Mouse (Mus musculus) hindbrain, embryonic 12.5 days (tissue): ENCODE results near the gene Wdr31. TPM values are rescaled to one million over a fixed set of nuclear protein-coding genes. Genes with fewer than 3 reads are reported as not detected.
A peak's percentile ranks its signal among the peaks of the same experiment; 100 is the strongest.

ENCODE experiments used
- ATAC-seq: fragments of 200-750 bp; cut with Nextera tagmentation; 2 replicates; pipeline ENCODE4 v1.8.0; 2017; ENCODE audit warnings: moderate TSS enrichment; ENCODE audit not compliant: low FRiP score
- H3K27ac ChIP-seq: fragments of 300-500 bp; sonication (generic); 2 replicates; pipeline ENCODE4 v1.5.1; 2016; ENCODE audit warnings: mild to moderate bottlenecking
- H3K27me3 ChIP-seq: fragments of 300-500 bp; sonication (generic); 2 replicates; pipeline ENCODE4 v1.6.1; 2016; ENCODE audit warnings: mild to moderate bottlenecking
- H3K36me3 ChIP-seq: fragments of 300-500 bp; sonication (generic); 2 replicates; pipeline ENCODE4 v1.6.1; 2016; ENCODE audit warnings: mild to moderate bottlenecking
- H3K4me1 ChIP-seq: fragments of 300-500 bp; sonication (generic); 2 replicates; pipeline ENCODE4 v1.6.1; 2016
- H3K4me2 ChIP-seq: fragments of 300-500 bp; sonication (generic); replicated peaks from 2 replicates; pipeline ENCODE4 v1.6.1; 2016; ENCODE audit warnings: mild to moderate bottlenecking
- H3K4me3 ChIP-seq: fragments of 300-500 bp; sonication (generic); 2 replicates; pipeline ENCODE4 v1.5.1; 2016; ENCODE audit warnings: mild to moderate bottlenecking
- H3K9ac ChIP-seq: fragments of 300-500 bp; sonication (generic); 2 replicates; pipeline ENCODE4 v1.6.1; 2016; ENCODE audit warnings: mild to moderate bottlenecking, moderate library complexity
- H3K9me3 ChIP-seq: fragments of 300-500 bp; sonication (generic); replicated peaks from 2 replicates; pipeline ENCODE4 v1.6.1; 2016; ENCODE audit warnings: mild to moderate bottlenecking
- WGBS: fragments of 180-500 bp; shearing (Covaris S2); methylation state at CpG from one replicate; pipeline ENCODE4 v1.1.7; 2016; 5-methylcytosine and 5-hydroxymethylcytosine counted together
- polyA plus RNA-seq: library from polyadenylated mRNA; unstranded; fragments of >200 nt; fragmentation: Nextera tagmentation; extraction: Ambion mirVana; gene quantifications from 2 replicates; pipeline ENCODE4 v1.2.1, GENCODE M21; 2016

Gene Wdr31
- polyA plus RNA-seq, 1 experiment from 2014 or later: 9.0 TPM

DNA sequence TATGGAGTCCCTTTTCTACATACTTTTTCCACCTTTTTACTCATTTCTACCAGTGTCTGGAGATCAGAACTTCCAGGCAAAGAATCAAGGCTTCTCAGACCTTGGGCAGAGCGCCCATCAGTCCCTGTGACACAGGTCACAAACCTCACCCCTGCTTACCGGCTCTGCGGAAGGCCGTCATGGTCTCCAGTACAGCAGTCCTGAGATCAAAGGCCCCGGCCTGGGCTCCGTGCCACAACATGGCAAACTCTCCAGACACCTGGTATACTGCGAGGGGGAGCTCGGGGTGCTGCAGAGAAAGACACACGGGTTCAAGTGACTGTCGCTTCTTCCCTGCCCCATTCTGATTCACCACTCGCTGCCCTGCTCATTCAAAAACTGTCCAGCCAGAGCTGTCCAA lies 39.2 kb upstream of the Wdr31 start:
- Histone ChIP-seq H3K4me2 (no peak overlapping the region), H3K9me3 (no peaks in the 10 kb centered on the region), H3K36me3 (peaks cover 63% of the 10 kb centered on the region), H3K27ac (no peak overlapping the region), H3K4me3 (no peak overlapping the region), H3K9ac (no peak overlapping the region), H3K4me1 (no peaks in the 10 kb centered on the region), H3K27me3 (no peaks in the 10 kb centered on the region)
- ATAC-seq: no peak
- whole genome bisulfite sequencing: 91% methylated on average over 11 of the region's 11 CpGs

DNA sequence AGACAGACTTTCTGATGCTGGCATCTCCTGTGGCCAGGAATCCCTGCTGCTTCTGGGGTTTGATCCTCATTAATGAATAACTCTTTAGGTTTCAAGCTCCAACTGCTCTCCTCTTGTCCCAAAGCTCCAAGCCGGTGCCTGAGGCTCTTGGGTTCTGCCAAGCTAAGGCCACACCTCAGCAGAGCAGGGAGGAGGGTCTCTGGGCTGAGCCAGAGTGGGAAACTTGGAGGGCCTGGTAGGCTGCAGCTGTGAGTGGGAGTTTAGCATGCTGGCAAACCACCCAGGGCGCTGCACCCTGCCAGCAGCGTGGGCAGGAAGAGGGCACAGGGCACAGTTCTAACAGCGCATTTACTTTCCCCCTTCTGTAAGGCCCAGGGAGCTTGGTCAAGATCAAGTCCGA lies 38.1 kb upstream of the Wdr31 start:
- WGBS: 79% methylated on average over 5 of the region's 5 CpGs
- no peaks in the 10 kb centered on the region for H3K27me3 ChIP-seq
- H3K9me3 ChIP-seq: no peaks in the 10 kb centered on the region
- ATAC-seq: no peak
- H3K4me1 ChIP-seq: no peaks in the 10 kb centered on the region
- no peak overlapping the region for H3K9ac ChIP-seq
- no peak overlapping the region for H3K27ac ChIP-seq
- H3K4me2 ChIP-seq: no peak overlapping the region
- H3K36me3 ChIP-seq: peaks cover 63% of the 10 kb centered on the region
- no peak overlapping the region for H3K4me3 ChIP-seq

DNA sequence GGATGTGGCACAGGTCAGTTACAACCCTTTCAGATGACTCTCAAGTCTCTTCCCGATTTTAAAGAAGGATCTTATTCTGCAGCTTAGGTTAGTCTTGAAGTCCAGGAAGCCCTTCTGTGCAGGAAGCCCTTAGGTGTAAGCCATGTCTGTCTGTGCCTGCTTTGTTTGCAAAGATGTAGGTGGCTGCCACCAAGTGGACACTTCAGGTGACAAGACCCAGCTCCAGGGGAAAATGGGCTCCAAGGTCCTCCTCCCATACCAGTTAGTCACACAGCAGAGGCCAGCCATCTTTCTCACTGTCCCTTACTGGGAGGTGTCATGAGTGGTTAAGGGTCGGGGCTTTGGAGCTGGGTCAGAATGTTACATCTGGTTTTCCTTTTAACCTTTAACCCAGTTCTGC lies 36.1 kb upstream of the Wdr31 start:
- ATAC-seq: no peak
- no peak overlapping the region for H3K4me3 ChIP-seq
- no peak overlapping the region for H3K4me2 ChIP-seq
- peaks cover 45% of the 10 kb centered on the region for H3K36me3 ChIP-seq
- WGBS: 63% methylated on average over 2 of the region's 2 CpGs
- H3K9me3 ChIP-seq: no peaks in the 10 kb centered on the region
- 0 out of 2 replicates have a peak, but pooled peaks cover 3% of the 10 kb centered on the region for H3K4me1 ChIP-seq
- no peaks in the 10 kb centered on the region for H3K27me3 ChIP-seq
- no peak overlapping the region for H3K27ac ChIP-seq
- no peak overlapping the region for H3K9ac ChIP-seq

DNA sequence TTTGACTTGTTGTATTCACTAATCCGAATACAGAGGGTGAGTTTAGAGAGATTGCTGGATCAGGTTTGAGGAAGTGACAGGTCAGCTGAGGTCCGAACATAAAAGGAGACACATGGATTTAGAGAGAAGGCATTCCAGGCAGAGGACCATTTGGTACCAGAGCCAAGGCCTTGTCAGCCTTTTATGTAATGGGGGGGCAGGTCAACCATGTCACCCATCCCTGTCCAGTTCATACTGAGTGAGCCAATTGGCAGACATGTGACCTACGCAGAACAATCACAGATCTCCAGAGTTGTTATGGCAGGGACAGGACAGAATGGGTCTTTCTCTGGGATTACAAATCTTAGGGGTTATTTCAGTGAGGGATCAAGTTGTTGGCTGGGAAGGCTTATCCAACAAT lies 35.3 kb upstream of the Wdr31 start:
- Histone ChIP-seq H3K4me1 (0 out of 2 replicates have a peak, but pooled peaks cover 9% of the 10 kb centered on the region), H3K9ac (no peak overlapping the region), H3K4me3 (no peak overlapping the region), H3K36me3 (peaks cover 37% of the 10 kb centered on the region), H3K27me3 (peaks cover under 1% of the 10 kb centered on the region; the same call in 1 of the 2 replicates), H3K4me2 (no peak overlapping the region), H3K9me3 (no peaks in the 10 kb centered on the region), H3K27ac (no peak overlapping the region)
- WGBS: 91% methylated on average over 3 of the region's 3 CpGs
- ATAC-seq: no peak

DNA sequence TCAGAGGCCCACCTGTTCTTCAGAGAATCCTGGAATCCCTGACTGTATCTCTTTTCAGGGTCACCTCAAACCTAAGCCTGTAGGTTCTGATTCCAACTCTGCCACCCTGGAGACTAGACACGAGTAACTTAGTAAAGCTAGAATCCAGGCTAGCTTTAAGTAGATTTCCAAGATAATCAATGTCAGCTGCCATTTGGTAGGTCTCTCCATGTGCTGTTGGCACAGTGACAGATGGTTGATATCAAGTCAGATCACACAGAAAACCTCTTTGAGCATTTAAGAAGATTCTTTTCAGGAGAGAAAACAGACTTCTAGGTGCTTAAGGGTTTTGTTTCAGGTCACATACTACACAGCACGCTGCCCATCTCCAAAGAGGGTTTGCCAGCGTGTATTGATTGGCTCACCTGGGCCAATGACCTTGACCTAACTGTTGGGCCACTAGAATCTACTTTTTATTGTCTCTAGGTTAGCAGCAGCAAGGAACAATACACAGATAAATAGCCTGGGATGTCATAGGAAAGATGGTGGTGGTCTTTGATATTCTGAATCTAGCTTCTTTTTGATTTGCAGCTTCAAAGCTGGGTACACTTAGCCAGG lies 32.8 kb upstream of the Wdr31 start, which contains the start of gene Hdhd3:
Hdhd3 (minus strand) TSS at position 94 of the 597 bp plus-strand sequence.
- ATAC-seq: no peak
- H3K9me3 ChIP-seq: no peaks in the 10 kb centered on the region
- H3K4me3 ChIP-seq: peak within 1 kb of the TSS; percentile 71
- 70% methylated on average over 3 of the region's 3 CpGs for WGBS
- peak within 1 kb of the TSS; percentile 74 for H3K9ac ChIP-seq
- peaks cover 25% of the 10 kb centered on the region for H3K36me3 ChIP-seq
- H3K27me3 ChIP-seq: peaks cover 2% of the 10 kb centered on the region; the same call in 1 of the 2 replicates
- H3K4me2 ChIP-seq: peak within 1 kb of the TSS; percentile 73
- peak within 1 kb of the TSS; percentile 24 for H3K27ac ChIP-seq
- 0 out of 2 replicates have a peak, but pooled peaks cover 9% of the 10 kb centered on the region for H3K4me1 ChIP-seq

DNA sequence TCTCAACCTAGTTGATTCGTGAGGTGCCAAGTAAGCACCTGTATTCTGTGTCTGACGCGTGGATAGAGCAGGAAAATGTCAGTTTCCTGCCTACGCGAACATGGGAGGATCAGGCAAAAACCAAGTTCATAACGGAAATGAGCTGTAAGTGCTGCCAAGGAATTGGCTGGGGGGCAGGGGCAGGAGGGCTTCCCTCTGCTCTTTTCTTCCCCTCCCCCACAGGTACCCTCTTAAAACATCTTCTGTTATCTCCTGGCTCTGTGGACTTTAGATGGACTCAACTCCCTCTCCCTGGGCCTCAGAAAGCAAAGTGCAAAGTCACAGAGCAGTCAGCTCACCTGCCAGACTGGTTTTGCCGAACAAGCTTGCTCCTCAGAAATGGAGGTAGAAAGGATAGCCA lies 32.3 kb upstream of the Wdr31 start:
- peaks cover 2% of the 10 kb centered on the region; the same call in 1 of the 2 replicates for H3K27me3 ChIP-seq
- no peaks in the 10 kb centered on the region for H3K9me3 ChIP-seq
- peaks cover 25% of the 10 kb centered on the region for H3K36me3 ChIP-seq
- H3K4me1 ChIP-seq: 0 out of 2 replicates have a peak, but pooled peaks cover 9% of the 10 kb centered on the region
- ATAC-seq: no peak
- H3K4me2 ChIP-seq: no peak overlapping the region
- 80% methylated on average over 7 of the region's 7 CpGs for WGBS
- no peak overlapping the region for H3K9ac ChIP-seq
- H3K4me3 ChIP-seq: no peak overlapping the region
- H3K27ac ChIP-seq: no peak overlapping the region

DNA sequence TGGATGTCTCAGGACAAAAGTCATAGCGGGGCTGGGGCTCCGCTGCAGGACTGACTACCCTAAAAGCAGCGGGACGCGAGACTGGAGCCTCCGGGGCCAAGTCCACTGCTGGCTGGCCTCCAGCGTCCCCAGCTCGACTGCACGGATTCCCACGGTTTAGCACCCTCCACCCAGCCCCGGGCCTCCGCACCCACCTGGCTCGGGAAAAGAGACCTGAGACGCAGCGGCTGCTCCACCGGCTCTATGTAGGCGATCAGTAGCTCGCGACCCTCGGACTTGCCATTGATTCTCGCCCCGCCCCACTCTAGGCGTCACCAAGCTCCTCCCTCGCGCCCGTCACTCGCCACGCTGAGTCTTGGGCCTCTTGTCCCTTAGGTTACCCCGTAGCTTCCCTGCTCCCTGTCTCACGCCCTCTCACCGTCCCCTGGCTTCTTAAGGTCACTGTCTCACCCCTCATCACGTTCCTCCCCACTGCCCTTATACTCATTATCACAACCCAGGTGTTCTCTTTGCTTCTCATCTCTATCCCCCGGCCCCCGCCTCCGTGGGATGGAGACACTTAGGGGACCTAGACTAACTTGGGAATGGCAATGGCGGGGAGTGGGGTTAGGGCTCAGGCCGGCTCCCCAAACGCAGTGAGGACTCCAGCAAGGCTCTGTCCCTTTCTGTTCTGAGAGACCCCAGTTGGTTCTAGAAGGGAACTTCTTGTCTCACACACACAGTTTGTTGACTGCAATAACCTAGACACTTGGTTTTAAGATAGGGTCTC lies 31.5 kb upstream of the Wdr31 start:
- ATAC-seq: peak; percentile 96
- H3K9me3 ChIP-seq: no peaks in the 10 kb centered on the region
- H3K27me3 ChIP-seq: peaks cover 2% of the 10 kb centered on the region; the same call in 1 of the 2 replicates
- peak overlapping the region; percentile 71 for H3K4me3 ChIP-seq
- peaks cover 24% of the 10 kb centered on the region for H3K36me3 ChIP-seq
- H3K9ac ChIP-seq: peak overlapping the region; percentile 74
- 0 out of 2 replicates have a peak, but pooled peaks cover 9% of the 10 kb centered on the region for H3K4me1 ChIP-seq
- 2% methylated on average over 38 of the region's 38 CpGs for WGBS
- H3K4me2 ChIP-seq: peak overlapping the region; percentile 73
- H3K27ac ChIP-seq: peak overlapping the region; percentile 24

DNA sequence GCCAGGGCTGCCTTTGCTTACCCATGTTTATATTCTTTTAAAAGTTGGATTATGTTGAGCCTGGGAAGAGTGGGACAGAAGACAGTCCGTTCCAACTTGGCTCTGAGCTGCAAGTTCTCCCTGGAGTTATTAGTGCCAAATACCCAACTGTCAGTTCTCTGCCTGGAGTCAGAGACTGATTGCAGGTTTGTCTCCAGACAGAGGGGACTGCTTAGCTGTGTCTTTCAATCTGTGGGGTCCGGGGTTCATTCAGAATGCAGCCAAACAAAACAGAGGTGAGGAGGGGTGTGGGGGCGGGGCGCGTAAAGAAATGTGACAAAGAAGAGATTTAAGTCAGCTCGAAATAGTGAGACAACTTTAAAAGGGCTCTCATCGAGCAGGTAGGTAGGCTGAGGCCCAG lies 30.8 kb upstream of the Wdr31 start:
- Histone ChIP-seq H3K36me3 (peaks cover 24% of the 10 kb centered on the region), H3K4me3 (peak overlapping the region; percentile 71), H3K27me3 (peaks cover 2% of the 10 kb centered on the region; the same call in 1 of the 2 replicates), H3K27ac (peak overlapping the region; percentile 24; the same call in 1 of the 2 replicates), H3K4me1 (0 out of 2 replicates have a peak, but pooled peaks cover 9% of the 10 kb centered on the region), H3K4me2 (peak overlapping the region; percentile 73), H3K9me3 (no peaks in the 10 kb centered on the region), H3K9ac (peak overlapping the region; percentile 74)
- peak; percentile 38 for ATAC-seq
- 2% methylated on average over 7 of the region's 7 CpGs for WGBS

DNA sequence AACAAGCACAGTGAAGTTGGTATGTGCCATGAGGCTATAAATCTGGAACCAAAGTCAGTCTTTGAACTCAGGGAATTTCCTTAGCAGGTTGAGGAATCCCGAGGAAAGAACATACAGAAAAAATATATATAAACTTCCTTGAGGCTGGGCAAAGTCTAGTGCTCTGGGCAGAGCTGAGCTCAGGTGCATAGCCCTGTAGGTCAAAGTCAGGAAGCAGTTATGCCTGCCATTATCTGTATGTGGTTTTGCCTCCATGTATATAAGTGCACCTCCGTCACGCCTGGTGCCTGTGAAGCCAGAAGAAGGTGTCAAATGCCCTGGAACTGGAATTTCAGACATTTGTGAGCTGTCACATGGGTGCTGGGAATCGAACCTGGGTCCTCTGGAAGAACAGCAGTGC lies 30.1 kb upstream of the Wdr31 start:
- Histone ChIP-seq H3K4me1 (0 out of 2 replicates have a peak, but pooled peaks cover 9% of the 10 kb centered on the region), H3K9ac (no peak overlapping the region), H3K9me3 (no peaks in the 10 kb centered on the region), H3K27me3 (peaks cover 2% of the 10 kb centered on the region; the same call in 1 of the 2 replicates), H3K27ac (no peak overlapping the region), H3K36me3 (peaks cover 24% of the 10 kb centered on the region), H3K4me2 (no peak overlapping the region), H3K4me3 (no peak overlapping the region)
- 93% methylated on average over 4 of the region's 4 CpGs for WGBS
- no peak for ATAC-seq

DNA sequence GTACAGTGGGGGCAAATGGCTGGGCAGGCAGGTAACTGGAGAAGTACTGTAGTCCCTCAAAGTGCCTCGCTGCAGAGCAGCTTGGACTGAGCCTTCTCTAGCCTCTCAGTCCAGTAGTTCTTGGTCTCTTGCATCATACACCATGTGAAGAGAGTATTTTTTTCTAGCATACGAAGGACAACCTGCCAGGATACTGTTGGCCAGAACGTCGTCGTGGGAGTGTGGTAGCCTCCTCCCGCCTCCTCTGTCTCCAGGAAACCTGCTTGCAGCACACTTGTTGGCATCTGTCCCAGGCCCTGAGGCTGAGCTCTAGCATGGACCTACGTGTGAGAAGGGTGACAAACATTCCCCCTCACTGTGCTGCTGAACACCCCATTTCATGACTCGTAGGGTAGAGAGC lies 26.1 kb upstream of the Wdr31 start:
- H3K27me3 ChIP-seq: peaks cover 2% of the 10 kb centered on the region; the same call in 1 of the 2 replicates
- no peaks in the 10 kb centered on the region for H3K9me3 ChIP-seq
- H3K4me1 ChIP-seq: 0 out of 2 replicates have a peak, but pooled peaks cover 5% of the 10 kb centered on the region
- H3K4me2 ChIP-seq: no peak overlapping the region
- H3K9ac ChIP-seq: no peak overlapping the region
- 84% methylated on average over 8 of the region's 8 CpGs for WGBS
- no peak for ATAC-seq
- peaks cover 24% of the 10 kb centered on the region for H3K36me3 ChIP-seq
- H3K4me3 ChIP-seq: no peak overlapping the region
- H3K27ac ChIP-seq: no peak overlapping the region

DNA sequence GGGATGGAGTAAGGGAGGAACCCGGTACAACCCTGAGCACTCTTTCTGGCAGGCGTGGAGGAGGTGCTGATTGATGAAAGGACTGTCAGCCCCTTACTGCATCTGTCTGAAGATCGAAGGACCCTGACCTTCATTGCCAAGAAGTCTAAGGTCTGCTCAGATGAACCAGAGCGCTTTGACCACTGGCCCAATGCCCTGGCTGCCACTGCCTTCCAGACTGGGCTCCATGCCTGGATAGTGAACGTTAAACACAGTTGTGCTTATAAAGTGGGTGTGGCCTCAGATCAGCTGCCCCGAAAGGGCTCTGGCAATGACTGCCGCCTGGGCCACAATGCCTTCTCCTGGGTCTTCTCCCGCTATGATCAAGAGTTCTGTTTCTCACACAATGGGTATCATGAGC lies 25.2 kb upstream of the Wdr31 start:
- no peaks in the 10 kb centered on the region for H3K9me3 ChIP-seq
- WGBS: 80% methylated on average over 8 of the region's 8 CpGs
- peaks cover 2% of the 10 kb centered on the region; the same call in 1 of the 2 replicates for H3K27me3 ChIP-seq
- H3K36me3 ChIP-seq: peaks cover 24% of the 10 kb centered on the region
- no peak overlapping the region for H3K4me2 ChIP-seq
- no peak overlapping the region for H3K27ac ChIP-seq
- ATAC-seq: no peak
- no peak overlapping the region for H3K9ac ChIP-seq
- no peaks in the 10 kb centered on the region for H3K4me1 ChIP-seq
- no peak overlapping the region for H3K4me3 ChIP-seq

DNA sequence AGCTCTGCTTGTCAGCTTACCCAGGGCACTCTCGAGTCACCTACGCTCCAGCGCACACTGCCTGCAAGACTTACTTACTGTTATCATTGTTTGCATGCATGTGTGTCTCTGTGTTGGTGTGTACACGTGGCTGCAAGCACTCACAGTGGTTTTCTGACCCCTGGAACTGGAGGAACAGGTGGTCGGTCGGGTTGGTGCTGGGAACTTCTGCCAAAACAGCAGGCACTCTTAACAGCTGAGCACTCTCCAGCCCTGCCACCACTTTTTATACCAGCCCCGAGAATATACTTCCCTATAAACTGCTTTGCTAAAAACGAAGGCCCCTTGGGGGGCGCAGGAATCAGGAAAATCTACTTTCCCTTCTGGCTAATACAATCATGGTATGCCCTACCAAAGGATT lies 23.5 kb upstream of the Wdr31 start:
- WGBS: 69% methylated on average over 9 of the region's 9 CpGs
- ATAC-seq: no peak
- no peaks in the 10 kb centered on the region for H3K4me1 ChIP-seq
- no peak overlapping the region for H3K4me2 ChIP-seq
- H3K36me3 ChIP-seq: peaks cover 18% of the 10 kb centered on the region
- H3K9ac ChIP-seq: no peak overlapping the region
- no peak overlapping the region for H3K27ac ChIP-seq
- no peak overlapping the region for H3K4me3 ChIP-seq
- no peaks in the 10 kb centered on the region for H3K9me3 ChIP-seq
- H3K27me3 ChIP-seq: no peaks in the 10 kb centered on the region
